Mouse (Mus musculus) ES-Bruce4 (cell line): ENCODE data around the gene Nabp1.

Experiments used
- CTCF ChIP-seq: IDR thresholded peaks from one replicate; pipeline ENCODE4 v1.8.1; 2011; ENCODE audit warnings: low read depth, low read length
- EP300 ChIP-seq: IDR thresholded peaks from 2 replicates; pipeline ENCODE4 v1.6.1; 2011; ENCODE audit warnings: low read depth, low read length; ENCODE audit not compliant: insufficient read depth
- POLR2A ChIP-seq: IDR thresholded peaks from one replicate; pipeline ENCODE4 v1.8.1; 2011; ENCODE audit warnings: low read length; ENCODE audit not compliant: insufficient read depth

DNA sequence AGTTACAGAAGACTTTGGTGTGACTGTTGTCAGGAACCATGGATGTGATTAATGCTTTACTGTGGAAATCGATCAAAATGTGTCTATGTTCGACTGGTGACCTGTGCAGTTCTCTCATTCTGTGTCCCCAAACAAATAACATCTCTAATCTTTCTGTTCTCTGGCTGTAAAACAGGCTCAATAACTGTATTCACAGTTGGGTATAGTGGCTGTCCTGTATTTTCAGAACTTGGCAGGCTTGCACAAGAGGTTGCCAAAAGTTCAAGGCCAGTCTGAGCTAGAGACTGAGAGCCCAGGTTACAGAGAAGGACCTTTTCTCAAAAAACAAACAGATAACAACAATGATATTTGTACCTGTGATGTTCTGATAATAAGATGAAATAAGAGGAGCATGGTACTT is 34.1 kb upstream of the Nabp1 start:
- TF ChIP-seq CTCF (no peak), POLR2A (no peak), EP300 (no peak)
